26 mouse cellular contexts compared by ENCODE assay signal in genomic region chr2:50696575-50696974, GRCm38 (mm10).
"Had no signal": no experiment of that assay in that cellular context is flagged by ENCODE, and none has a peak within 500 bp of the region (broad histone marks: within the 10 kb centered on the region; RNA-seq: fewer than 3 reads in every experiment).

No protein-coding gene starts in this region.

- H3K9ac ChIP-seq: heart, embryonic 12.5 days; hindbrain, embryonic 12.5 days; hindbrain, embryonic 14.5 days; intestine, embryonic 15.5 days; limb, embryonic 13.5 days; limb, embryonic 15.5 days; liver, embryonic 12.5 days had no signal

- H3K9me3 ChIP-seq: heart, embryonic 10.5 days; heart, embryonic 12.5 days; hindbrain, embryonic 10.5 days; hindbrain, embryonic 12.5 days; intestine, embryonic 15.5 days; limb, embryonic 13.5 days; limb, embryonic 15.5 days; liver, embryonic 12.5 days had no signal

- H3K27me3 ChIP-seq: heart, embryonic 12.5 days; hindbrain, embryonic 12.5 days; intestine, embryonic 15.5 days; limb, embryonic 15.5 days; liver, embryonic 12.5 days had no signal

- H3K4me2 ChIP-seq: heart, embryonic 12.5 days; hindbrain, embryonic 12.5 days; hindbrain, embryonic 14.5 days; intestine, embryonic 15.5 days; limb, embryonic 13.5 days; limb, embryonic 15.5 days; liver, embryonic 12.5 days had no signal

- DNase-seq: gastrocnemius, postnatal 14 days; gastrocnemius, postnatal 36 days; heart, adult 18-20 months; heart, postnatal 10 days; heart, postnatal 4 days; kidney, adult 18-20 months; kidney, adult 8-10 months; kidney, postnatal 10 days; kidney, postnatal 25 days; kidney, postnatal 4 days; layer of hippocampus, adult 9-11 months; layer of hippocampus, postnatal 36 days; left cerebral cortex, postnatal 4 days had no signal

- H3K27ac ChIP-seq: heart, embryonic 10.5 days; hindbrain, embryonic 10.5 days; hindbrain, embryonic 12.5 days; hindbrain, embryonic 14.5 days; intestine, embryonic 15.5 days; layer of hippocampus, adult 2 months; limb, embryonic 13.5 days; limb, embryonic 15.5 days; liver, embryonic 12.5 days had no signal

- H3K4me3 ChIP-seq: heart, embryonic 10.5 days; heart, embryonic 12.5 days; hindbrain, embryonic 10.5 days; hindbrain, embryonic 12.5 days; intestine, embryonic 15.5 days; layer of hippocampus, adult 2 months; limb, embryonic 13.5 days; limb, embryonic 15.5 days; liver, embryonic 12.5 days had no signal

- H3K36me3 ChIP-seq: heart, embryonic 10.5 days; heart, embryonic 12.5 days; hindbrain, embryonic 10.5 days; hindbrain, embryonic 12.5 days; intestine, embryonic 15.5 days; limb, embryonic 13.5 days; limb, embryonic 15.5 days; liver, embryonic 12.5 days had no signal

- ATAC-seq: hindbrain, embryonic 16.5 days; inflammation-experienced regulatory T-cells, adult 6 months; intestine, embryonic 15.5 days; intestine, postnatal 0 days; liver, embryonic 12.5 days had no signal

- H3K4me1 ChIP-seq: intestine, embryonic 15.5 days; liver, embryonic 12.5 days had no signal
